16 mouse cellular contexts compared by ENCODE assay signal in the genomic region with DNA sequence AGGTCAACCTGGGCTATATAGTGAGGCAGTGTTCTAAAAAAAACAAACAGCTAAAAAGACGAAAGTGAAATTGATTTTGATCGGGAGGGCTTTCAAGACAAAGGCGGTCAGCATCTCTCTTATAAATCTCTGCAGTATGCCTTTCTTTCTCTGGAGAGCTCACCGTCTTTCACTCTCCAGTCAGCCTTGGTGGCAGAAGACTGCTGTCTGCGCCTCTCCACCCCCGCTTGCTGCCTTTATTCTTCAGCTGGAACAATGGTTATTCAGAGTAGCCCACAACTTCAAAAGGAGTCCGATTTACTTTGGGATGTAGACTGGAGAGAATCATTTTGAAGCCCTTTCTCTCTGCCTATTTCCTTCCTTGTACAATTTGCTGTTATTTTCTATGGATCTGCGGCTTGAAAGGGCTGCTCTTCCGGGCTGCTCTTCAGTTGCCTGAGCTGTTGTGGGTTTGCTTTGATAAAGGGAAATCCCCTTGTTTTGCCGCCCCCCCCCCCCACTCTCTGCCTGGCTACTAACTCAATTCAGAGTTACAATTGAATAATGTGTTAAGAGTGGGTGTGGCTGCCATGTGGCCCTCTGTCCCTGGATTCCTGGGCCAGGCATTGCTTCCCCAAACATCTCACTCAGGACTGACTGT.
A peak's percentile ranks its signal among the peaks of the same experiment; 100 is the strongest.
DNase-seq lines count a peak whose midpoint lies in the region; ATAC-seq and TF ChIP-seq lines count a peak whose summit lies in the region.
"Had no signal": no experiment of that assay in that cellular context is flagged by ENCODE, and none has a peak within 500 bp of the region (broad histone marks: within the 10 kb centered on the region; RNA-seq: fewer than 3 reads in every experiment).

No protein-coding gene starts in this region.

- TF ChIP-seq CTCF in brain, embryonic 14.5 days (IDR thresholded peaks at IDR 0.05; ENCODE audit: borderline replicate concordance, extremely low read depth, insufficient read depth, insufficient read length), result no peak

- peaks cover 1% of the 10 kb centered on the region; the same call in 1 of the 2 replicates for H3K27me3 ChIP-seq in kidney, embryonic 16.5 days (ENCODE audit: insufficient read depth, low read length)
- no peaks in the 10 kb centered on the region; the same call in 1 of the 2 replicates for H3K27me3 ChIP-seq in midbrain, embryonic 14.5 days (ENCODE audit: control insufficient read depth, insufficient read depth, low read length)
- H3K27me3 ChIP-seq: hindbrain, embryonic 15.5 days had no signal

- no peak overlapping the region for H3K27ac ChIP-seq in kidney, embryonic 16.5 days (ENCODE audit: low read length)
- H3K27ac ChIP-seq in midbrain, embryonic 14.5 days (replicated peaks; ENCODE audit: low read depth, low read length), result no peak overlapping the region
- H3K27ac ChIP-seq: embryonic facial prominence, embryonic 12.5 days; forebrain, embryonic 10.5 days; hindbrain, embryonic 15.5 days; limb, embryonic 12.5 days had no signal

- no peaks in the 10 kb centered on the region for H3K4me1 ChIP-seq in kidney, embryonic 16.5 days (ENCODE audit: insufficient read depth, low read length)
- H3K4me1 ChIP-seq in midbrain, embryonic 14.5 days (ENCODE audit: control insufficient read depth, insufficient read depth, low read length), result no peaks in the 10 kb centered on the region
- H3K4me1 ChIP-seq: embryonic facial prominence, embryonic 12.5 days; hindbrain, embryonic 15.5 days; limb, embryonic 12.5 days; megakaryocyte, embryonic 14.5 days had no signal

- WGBS in kidney, embryonic 16.5 days, result 39% methylated on average over 10 of the region's 10 CpGs
- 22% methylated on average over 10 of the region's 10 CpGs for WGBS in midbrain, embryonic 14.5 days

- H3K4me2 ChIP-seq in kidney, embryonic 16.5 days (replicated peaks; ENCODE audit: low read depth, low read length), result 0 out of 2 replicates have a peak overlapping the region, but pooled peaks have one; percentile 5
- 0 out of 2 replicates have a peak overlapping the region, but pooled peaks have one; percentile 1 for H3K4me2 ChIP-seq in midbrain, embryonic 14.5 days (ENCODE audit: low read length)
- H3K4me2 ChIP-seq: embryonic facial prominence, embryonic 12.5 days; hindbrain, embryonic 15.5 days; limb, embryonic 12.5 days had no signal

- no peak overlapping the region for H3K4me3 ChIP-seq in kidney, embryonic 16.5 days (ENCODE audit: low read length)
- no peak overlapping the region for H3K4me3 ChIP-seq in midbrain, embryonic 14.5 days (replicated peaks; ENCODE audit: low read depth, low read length)
- H3K4me3 ChIP-seq: embryonic facial prominence, embryonic 12.5 days; forebrain, embryonic 10.5 days; hindbrain, embryonic 15.5 days; limb, embryonic 12.5 days; megakaryocyte, embryonic 14.5 days had no signal

- H3K9ac ChIP-seq in kidney, embryonic 16.5 days (replicated peaks; ENCODE audit: low read length), result no peak overlapping the region
- no peak overlapping the region for H3K9ac ChIP-seq in midbrain, embryonic 14.5 days (replicated peaks; ENCODE audit: low read length)
- H3K9ac ChIP-seq: embryonic facial prominence, embryonic 12.5 days; hindbrain, embryonic 15.5 days; limb, embryonic 12.5 days had no signal

- no peaks in the 10 kb centered on the region for H3K36me3 ChIP-seq in kidney, embryonic 16.5 days (ENCODE audit: insufficient read depth, low read length)
- H3K36me3 ChIP-seq in midbrain, embryonic 14.5 days (ENCODE audit: control insufficient read depth, insufficient read depth, low read length), result no peaks in the 10 kb centered on the region
- H3K36me3 ChIP-seq: embryonic facial prominence, embryonic 12.5 days; forebrain, embryonic 10.5 days; hindbrain, embryonic 15.5 days; limb, embryonic 12.5 days had no signal

- ATAC-seq in kidney, embryonic 16.5 days (ENCODE audit: low FRiP score, low TSS enrichment), result no peak
- no peak for ATAC-seq in midbrain, embryonic 14.5 days (ENCODE audit: low FRiP score, low TSS enrichment)

- H3K9me3 ChIP-seq in kidney, embryonic 16.5 days (ENCODE audit: low read length), result no peaks in the 10 kb centered on the region
- H3K9me3 ChIP-seq in midbrain, embryonic 14.5 days (ENCODE audit: control insufficient read depth, low read length), result no peaks in the 10 kb centered on the region
- H3K9me3 ChIP-seq: embryonic facial prominence, embryonic 12.5 days; forebrain, embryonic 10.5 days; hindbrain, embryonic 15.5 days; limb, embryonic 12.5 days; megakaryocyte, embryonic 14.5 days had no signal

- DNase-seq in kidney, adult 18-20 months, result no peak
- peak; percentile 12 for DNase-seq in ES-CJ7 (ENCODE audit: low read depth, low spot score)
- DNase-seq in brain, embryonic 14.5 days (ENCODE audit: low read depth), result peak; percentile 16
- DNase-seq in midbrain, embryonic 14.5 days, result peak; percentile 2
- DNase-seq in layer of hippocampus, postnatal 36 days, result no peak
- DNase-seq in cerebellum, postnatal 10 days, result no peak
- DNase-seq: cerebellum, adult 2 months; kidney, postnatal 14 days; lung, adult 2 months; thymus, postnatal 25 days had no signal

- no peak for TF ChIP-seq POLR2A in brain, embryonic 14.5 days (IDR thresholded peaks at IDR 0.05; ENCODE audit: borderline replicate concordance, extremely low read depth, insufficient read depth, insufficient read length, poor library complexity, severe bottlenecking)

Comparison
In these comparisons a context has a peak if more than half of its experiments do, and no peak if none do; other contexts are left out.
1. DNase-seq: peak in ES-CJ7 (single experiment), brain, embryonic 14.5 days (single experiment) and midbrain, embryonic 14.5 days (single experiment); none in kidney, adult 18-20 months (single experiment), layer of hippocampus, postnatal 36 days (0 of 2) and cerebellum, postnatal 10 days (0 of 2).